Mouse (Mus musculus) MN1 (cell line): ENCODE data around the gene Polr2l.
A peak's percentile ranks its signal among the peaks of the same experiment; 100 is the strongest.

ENCODE experiments used
- DNase-seq: peaks from one replicate; pipeline ENCODE4 v3.0.0-alpha.2; 2016; ENCODE audit warnings: low spot score

Gene Polr2l

DNA sequence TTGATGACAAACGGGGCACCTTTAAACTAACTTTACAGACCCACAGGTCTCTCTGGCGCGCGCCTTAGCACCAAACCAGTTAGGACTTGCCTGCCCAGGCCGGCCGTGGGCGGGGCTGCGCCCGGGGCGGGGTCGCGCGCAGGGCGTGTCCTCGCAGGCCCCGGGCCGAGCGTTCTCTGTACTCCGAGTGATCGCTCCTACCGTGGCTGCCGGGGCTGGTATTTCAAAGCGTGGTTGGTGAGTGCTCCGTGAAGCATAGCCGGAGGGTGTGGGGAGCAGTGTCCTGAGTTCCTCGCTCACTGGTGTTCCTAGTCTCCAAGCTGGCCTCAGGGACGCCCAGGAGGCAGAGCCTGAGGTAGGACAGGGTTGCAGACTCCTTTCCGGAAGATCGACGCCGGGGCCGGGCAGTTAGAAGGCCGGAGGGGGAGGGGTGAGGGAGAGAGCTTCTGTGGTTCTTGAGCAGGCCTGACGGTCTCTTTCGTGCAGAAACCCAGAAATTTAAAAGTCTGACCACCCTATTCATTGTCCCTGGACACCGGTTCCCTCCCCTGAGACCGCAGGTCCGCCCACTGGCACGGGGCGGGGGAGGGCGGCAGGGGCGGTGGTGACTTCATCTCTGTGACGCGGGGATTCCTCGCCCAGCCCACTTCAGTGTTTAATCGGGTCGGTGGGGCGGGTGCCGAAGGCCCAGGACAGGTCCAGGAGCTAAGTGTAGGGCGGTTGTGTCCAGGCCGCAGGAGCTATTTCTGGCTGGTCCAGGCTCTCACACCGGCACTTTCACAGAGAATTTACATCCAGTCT lies 7.5 kb downstream of the Polr2l start, which contains the start of gene Cd151:
Gene Cd151, plus strand, starts transcription at position 163 of the 801 bp plus-strand sequence.
- DNase-seq, result peak; percentile 88

GRCm38 (mm10) chr7:141466607-141467148 lies 8.3 kb downstream of the Polr2l start:
- DNase-seq, result peak; percentile 51

- DNase-seq, result peak; percentile 75
Observed at GRCm38 (mm10) chr7:141466045-141466394, 8.9 kb downstream of the Polr2l start.

DNA sequence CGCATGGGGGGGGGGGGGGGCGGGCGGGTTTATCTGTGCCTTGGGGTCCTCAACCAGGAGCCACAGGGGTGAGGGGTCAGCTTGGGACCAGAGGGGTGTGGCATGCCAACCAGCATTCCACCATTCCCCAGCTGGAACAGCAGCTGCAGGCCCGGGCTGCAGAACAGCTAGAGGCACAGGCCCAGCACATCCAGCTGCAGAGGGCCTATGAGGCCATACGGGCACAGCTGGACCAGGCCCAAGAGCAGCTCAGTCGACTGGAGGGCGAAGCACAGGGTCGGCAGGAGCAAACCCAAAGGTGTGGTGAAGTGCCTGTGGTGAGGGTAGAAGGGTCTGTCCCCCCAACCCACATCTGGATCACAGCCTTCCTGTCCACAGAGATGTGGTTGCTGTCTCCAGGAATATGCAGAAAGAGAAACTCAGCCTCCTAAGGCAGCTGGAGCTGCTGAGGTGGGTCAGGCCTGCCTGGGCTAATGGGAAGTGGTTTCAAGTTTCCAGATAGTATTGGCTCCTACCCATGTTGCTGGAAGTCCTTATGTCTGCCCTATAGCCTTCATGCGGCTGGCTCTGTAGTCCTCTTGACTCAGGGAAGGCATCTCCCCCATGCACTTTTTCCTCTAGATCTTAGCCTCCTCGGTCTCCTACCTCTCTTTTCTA lies 9.4 kb downstream of the Polr2l start:
- DNase-seq, result no peak

- DNase-seq, result no peak
Observed at GRCm38 (mm10) chr7:141464603-141465201, 10.2 kb downstream of the Polr2l start.

- DNase-seq, result no peak
Observed at GRCm38 (mm10) chr7:141463824-141464602, 10.9 kb downstream of the Polr2l start.

GRCm38 (mm10) chr7:141462333-141462821 lies 12.6 kb downstream of the Polr2l start:
- no peak for DNase-seq

DNA sequence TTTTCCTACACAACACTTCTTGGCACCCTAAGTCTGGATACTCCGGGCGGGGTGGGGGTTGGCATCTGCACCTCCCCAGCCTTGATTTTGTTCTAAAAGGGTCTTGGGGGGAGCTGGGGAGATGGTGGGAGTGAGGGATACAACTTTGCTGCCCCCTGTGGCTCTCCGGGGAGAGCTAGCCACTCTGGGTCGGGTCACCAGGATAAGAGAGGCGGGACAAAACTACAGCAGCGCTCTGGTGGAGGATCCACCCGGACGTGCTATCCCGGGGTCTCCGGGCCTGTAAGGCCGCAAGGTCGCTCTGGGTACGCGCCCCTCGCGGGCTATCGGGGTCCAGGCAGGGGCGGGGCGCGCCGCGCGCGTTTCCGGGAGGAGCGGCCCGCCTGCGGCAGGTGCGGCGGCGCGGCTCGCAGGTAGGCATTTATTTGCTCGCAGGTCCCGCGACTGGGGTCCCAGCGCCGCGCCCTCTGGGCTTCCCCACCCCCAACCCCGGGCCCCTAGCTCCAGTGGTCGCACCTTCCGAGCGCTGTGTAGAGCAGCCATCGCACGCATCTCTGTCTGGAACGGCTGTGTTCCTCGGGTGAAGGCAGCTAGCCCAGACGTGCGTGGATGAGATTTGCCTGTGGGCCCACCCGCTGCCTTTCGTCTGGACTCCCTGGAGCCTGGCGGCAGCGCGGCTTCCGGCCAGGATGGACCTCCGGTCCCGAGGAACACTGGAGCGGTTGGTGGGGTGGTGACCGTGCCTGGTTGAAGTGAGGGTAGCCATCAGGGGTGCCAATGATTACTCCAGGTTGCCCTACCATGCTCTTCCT lies 13.2 kb downstream of the Polr2l start:
- DNase-seq, result peak; percentile 49

GRCm38 (mm10) chr7:141460391-141461113 lies 14.4 kb downstream of the Polr2l start, which contains the start of gene Cracr2b:
TSS of gene Cracr2b (plus strand) at chr7:141461094.
- DNase-seq, result no peak

DNA sequence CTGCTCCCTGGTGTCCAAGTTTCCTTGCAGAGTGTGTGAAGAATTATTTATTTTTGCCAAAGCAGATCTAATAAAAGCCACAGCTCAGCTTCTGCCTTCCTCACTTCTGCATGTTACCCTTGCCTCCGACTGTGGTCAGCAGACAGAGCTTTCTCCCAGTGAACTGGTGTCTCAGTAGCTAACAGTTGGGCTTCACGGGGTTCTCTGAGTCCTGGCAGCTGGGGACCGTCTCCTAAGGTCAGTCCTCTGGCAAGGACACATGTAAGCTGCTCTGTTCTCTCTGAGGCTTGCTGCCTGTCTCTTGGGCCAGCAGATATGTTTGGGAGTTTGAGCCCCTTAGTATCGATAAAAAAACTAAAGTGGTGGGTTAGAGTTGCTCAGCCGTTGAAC lies 14.9 kb downstream of the Polr2l start:
- no peak for DNase-seq

- DNase-seq, result no peak
Observed at GRCm38 (mm10) chr7:141459301-141459711, 15.6 kb downstream of the Polr2l start.

DNA sequence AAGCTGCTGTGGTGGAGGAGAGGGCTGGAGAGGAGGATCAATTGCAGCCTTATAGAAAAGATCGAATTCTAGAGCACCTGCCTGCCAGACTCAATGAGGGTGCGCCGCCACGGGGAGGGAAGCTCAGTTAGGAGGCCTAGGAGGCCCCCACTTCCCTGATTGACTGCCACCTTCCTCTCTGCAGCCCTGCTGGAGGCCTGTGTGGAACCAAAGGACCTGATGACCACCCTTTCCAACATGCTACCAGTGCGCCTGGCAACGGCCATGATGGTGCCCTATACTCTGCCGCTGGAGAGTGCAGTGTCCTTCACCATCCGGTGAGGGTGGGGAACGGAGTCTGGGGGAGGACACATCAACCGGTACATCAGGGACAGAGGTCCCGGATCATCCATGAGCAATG lies 16.3 kb downstream of the Polr2l start:
- no peak for DNase-seq

DNA sequence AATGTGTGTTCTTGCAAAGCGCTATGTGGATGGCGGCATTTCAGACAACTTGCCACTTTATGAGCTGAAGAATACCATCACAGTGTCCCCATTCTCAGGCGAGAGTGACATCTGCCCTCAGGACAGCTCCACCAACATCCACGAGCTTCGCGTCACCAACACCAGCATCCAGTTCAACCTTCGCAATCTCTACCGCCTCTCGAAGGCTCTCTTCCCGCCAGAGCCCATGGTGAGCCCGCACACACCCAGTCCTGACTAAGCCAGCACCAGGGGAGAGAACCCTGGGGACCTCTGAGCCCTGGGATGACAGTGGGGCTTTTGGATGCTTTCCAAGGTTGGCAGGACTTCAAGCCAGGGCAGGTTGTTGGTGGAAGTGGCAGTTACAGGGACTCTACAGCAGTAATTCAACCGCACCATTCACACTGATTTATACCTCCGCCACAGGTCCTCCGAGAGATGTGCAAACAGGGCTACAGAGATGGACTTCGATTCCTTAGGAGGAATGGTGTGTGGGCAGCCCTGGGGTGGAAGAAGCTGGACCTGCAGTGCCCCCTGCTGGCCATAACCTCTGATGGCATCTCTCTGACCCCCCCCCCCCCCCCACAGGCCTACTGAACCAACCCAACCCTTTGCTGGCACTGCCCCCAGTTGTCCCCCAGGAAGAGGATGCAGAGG lies 16.8 kb downstream of the Polr2l start:
- peak; percentile 68 for DNase-seq

DNA sequence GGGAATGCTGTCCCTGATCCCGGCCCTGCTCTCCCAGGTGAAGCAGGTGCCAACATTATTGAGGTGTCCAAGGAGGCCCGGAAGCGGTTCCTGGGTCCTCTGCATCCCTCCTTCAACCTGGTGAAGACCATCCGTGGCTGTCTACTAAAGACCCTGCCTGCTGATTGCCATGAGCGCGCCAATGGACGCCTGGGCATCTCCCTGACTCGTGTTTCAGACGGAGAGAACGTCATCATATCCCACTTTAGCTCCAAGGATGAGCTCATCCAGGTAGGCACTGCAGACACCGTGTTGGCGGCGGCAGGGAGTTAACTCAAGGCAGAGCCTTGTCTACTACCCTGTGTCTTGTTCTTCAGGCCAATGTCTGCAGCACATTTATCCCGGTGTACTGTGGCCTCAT lies 17.7 kb downstream of the Polr2l start:
- DNase-seq, result no peak

DNA sequence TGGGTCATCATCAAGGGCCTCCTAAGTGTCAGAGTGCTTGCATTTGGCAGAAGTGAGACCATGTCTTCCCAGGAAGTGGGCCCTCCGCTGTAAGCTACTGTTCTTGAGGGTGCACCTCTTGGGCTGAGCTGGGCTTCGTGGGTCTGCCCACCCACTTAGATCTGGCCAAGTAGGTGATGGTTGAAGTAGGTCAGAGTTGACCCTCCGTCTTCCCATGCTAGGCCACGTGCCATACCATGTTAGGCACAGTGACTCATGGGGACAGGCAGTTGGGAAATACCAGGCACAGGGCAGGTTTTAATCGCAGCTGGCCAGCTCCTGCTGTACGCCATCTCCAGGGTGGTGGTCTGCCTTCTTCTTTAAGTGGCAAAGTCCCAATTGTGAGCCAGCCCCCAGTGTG lies 18.2 kb downstream of the Polr2l start:
- DNase-seq, result no peak

DNA sequence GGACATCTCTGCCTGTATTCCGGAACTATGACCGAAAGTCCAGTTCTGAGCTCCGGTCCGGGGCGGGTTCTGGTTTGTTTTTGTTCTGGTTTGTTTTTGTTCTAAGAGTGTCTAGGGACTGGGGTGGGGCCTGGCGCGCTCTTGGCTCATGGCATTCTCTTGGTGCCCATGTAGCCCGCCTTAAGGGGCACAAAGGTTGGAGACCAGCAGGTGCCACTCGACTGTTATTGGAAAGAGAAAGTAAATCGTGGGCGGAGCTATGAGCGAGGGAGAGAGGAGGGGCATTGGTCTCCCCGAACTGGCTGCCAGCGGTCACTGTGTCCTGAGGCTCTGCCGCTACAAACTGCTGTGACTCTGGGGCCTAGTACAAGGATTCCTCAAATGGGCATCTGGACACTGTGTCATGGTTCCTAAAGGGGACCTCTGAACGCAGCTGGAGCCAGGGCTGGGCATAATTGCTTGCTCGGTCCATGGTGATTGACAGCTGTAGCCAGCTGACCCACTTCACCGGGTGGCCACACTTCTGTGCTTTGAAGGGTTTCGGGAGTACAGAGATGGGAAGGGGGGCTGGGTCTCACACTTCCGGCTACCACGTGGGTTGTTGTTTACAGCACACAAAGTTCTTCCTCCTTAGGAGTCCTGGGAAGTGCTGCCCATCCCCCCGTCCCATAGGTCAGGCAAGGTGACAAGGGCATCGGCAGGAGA lies 19.2 kb downstream of the Polr2l start:
- peak; percentile 82 for DNase-seq

DNA sequence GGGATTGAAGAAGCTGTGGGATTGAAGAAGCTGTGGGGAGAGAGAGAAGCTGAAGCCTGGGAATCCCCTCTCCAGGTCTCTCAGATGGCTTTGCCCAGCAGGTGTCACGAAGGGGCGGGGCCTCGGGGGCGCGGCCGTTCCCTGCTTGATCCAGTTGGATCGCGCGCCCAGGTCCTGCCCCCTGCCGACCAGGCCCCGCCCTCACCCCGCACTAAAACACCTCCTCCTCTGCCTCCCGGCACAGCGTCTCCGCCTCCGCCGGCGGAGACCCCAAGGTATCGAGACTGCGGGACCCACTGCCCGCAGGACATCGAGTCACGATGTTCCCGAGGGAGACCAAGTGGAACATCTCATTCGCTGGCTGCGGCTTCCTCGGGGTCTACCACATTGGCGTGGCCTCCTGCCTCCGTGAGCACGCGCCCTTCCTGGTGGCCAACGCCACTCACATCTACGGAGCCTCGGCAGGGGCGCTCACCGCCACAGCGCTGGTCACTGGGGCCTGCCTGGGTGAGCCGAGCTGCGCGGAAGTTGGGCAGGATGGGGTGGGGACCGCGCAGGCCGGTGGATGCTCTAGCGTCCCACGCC lies 19.9 kb downstream of the Polr2l start, which contains the start of gene Pnpla2:
Gene Pnpla2, plus strand, starts transcription at position 232 of the 585 bp plus-strand sequence.
- DNase-seq, result peak; percentile 93

- no peak for DNase-seq
Observed at GRCm38 (mm10) chr7:141453636-141454035, 21.3 kb downstream of the Polr2l start.
